Mouse (Mus musculus): ENCODE data around the gene Gm45785.

GRCm38 (mm10) chr7:140854483-140854882 is 1.6 kb downstream of the Gm45785 start:
- TF ChIP-seq CTCF (IDR thresholded peaks at IDR 0.05; ENCODE audit: extremely low read depth, insufficient read depth, low read length) (no peak), POLR2A (IDR thresholded peaks at IDR 0.05; ENCODE audit: extremely low read depth, insufficient read depth, low read length) (no peak)

Measured in cortical plate, adult 2 months (tissue).